Mouse (Mus musculus) cerebellum, adult 2 months (tissue): ENCODE results near the gene Donson.

Experiments used
- CTCF ChIP-seq: fragments of 200-500 bp; IDR thresholded peaks from 2 replicates; pipeline ENCODE4 v1.5.1; 2011; ENCODE audit warnings: low read depth, mild to moderate bottlenecking, control low read depth, low read length, moderate library complexity, borderline replicate concordance; ENCODE audit not compliant: insufficient read depth
- POLR2A ChIP-seq: fragments of 200-500 bp; IDR thresholded peaks from 2 replicates; pipeline ENCODE4 v1.6.1; 2011; ENCODE audit warnings: low read length, control low read depth, borderline replicate concordance; ENCODE audit not compliant: insufficient read depth

- TF ChIP-seq POLR2A (no peak), CTCF (no peak)
These were observed 26.2 kb downstream of the Donson start for GRCm38 (mm10) chr16:91662336-91662735.
